8 mouse cellular contexts compared by ENCODE assay signal in genomic region chr9:44799958-44800324, GRCm38 (mm10). TPM values are rescaled to one million over a fixed set of nuclear protein-coding genes. Genes with fewer than 3 reads are reported as not detected.
DNase-seq lines count a peak whose midpoint lies in the region; ATAC-seq and TF ChIP-seq lines count a peak whose summit lies in the region.

No protein-coding gene starts in this region.

- 34% methylated on average over 9 of the region's 9 CpGs for whole genome bisulfite sequencing in liver, embryonic 13.5 days (ENCODE audit: insufficient replicate concordance)
- WGBS in stomach, postnatal 0 days, result 35% methylated on average over 9 of the region's 9 CpGs

- H3K4me2 ChIP-seq in liver, embryonic 13.5 days, result peak overlapping the region; percentile 81
- peak overlapping the region; percentile 96 for H3K4me2 ChIP-seq in stomach, postnatal 0 days (replicated peaks; ENCODE audit: low read depth)

- peak overlapping the region; percentile 60; the same call in 1 of the 2 replicates for H3K27ac ChIP-seq in testis, adult 2 months (ENCODE audit: control insufficient read depth, insufficient read depth, low read depth, low read length)
- peak overlapping the region; percentile 36; the same call in 1 of the 2 replicates for H3K27ac ChIP-seq in liver, embryonic 13.5 days
- H3K27ac ChIP-seq in stomach, postnatal 0 days (replicated peaks), result peak overlapping the region; percentile 61

- no peak for TF ChIP-seq CTCF in testis, adult 2 months (IDR thresholded peaks at IDR 0.05; ENCODE audit: control insufficient read depth, insufficient read depth, insufficient replicate concordance, low read depth, low read length)
- TF ChIP-seq CTCF in stomach, postnatal 0 days (IDR thresholded peaks at IDR 0.05; ENCODE audit: low read depth), result no peak

- DNase-seq in testis, postnatal 10 days (ENCODE audit: low spot score), result no peak
- DNase-seq in liver, embryonic 13.5 days, result no peak
- DNase-seq in stomach, postnatal 0 days (ENCODE audit: low spot score), result no peak
- DNase-seq in frontal cortex, postnatal 25 days (ENCODE audit: low spot score in 2 of 2), result no peak
- no peak for DNase-seq in adrenal gland, postnatal 14 days

- H3K9me3 ChIP-seq in erythroblast, embryonic 14.5 days (ENCODE audit: control insufficient read depth, low read length), result no peaks in the 10 kb centered on the region
- H3K9me3 ChIP-seq in liver, embryonic 13.5 days (replicated peaks), result no peaks in the 10 kb centered on the region
- no peaks in the 10 kb centered on the region for H3K9me3 ChIP-seq in stomach, postnatal 0 days (ENCODE audit: control insufficient read depth, low read length)

- peak overlapping the region; percentile 65; the same call in 1 of the 2 replicates for H3K9ac ChIP-seq in liver, embryonic 13.5 days
- no peak overlapping the region; the same call in 1 of the 2 replicates for H3K9ac ChIP-seq in stomach, postnatal 0 days (ENCODE audit: low read length)

- no peak for ATAC-seq in erythroblast, adult 5-6 weeks (replicated peaks; ENCODE audit: low FRiP score, poor library complexity, severe bottlenecking)
- ATAC-seq in liver, embryonic 13.5 days (ENCODE audit: low read depth), result no peak
- no peak for ATAC-seq in stomach, postnatal 0 days (ENCODE audit: low FRiP score, low TSS enrichment)

- peak overlapping the region; percentile 62 for H3K4me3 ChIP-seq in erythroblast, embryonic 14.5 days (replicated peaks)
- H3K4me3 ChIP-seq in testis, adult 2 months (ENCODE audit: control insufficient read depth, low read depth, low read length), result peak overlapping the region; percentile 92
- peak overlapping the region; percentile 63 for H3K4me3 ChIP-seq in liver, embryonic 13.5 days (replicated peaks)
- H3K4me3 ChIP-seq in stomach, postnatal 0 days (ENCODE audit: low read depth, low read length), result peak overlapping the region; percentile 52

- peaks cover 48% of the 10 kb centered on the region for H3K27me3 ChIP-seq in erythroblast, embryonic 14.5 days (ENCODE audit: control insufficient read depth)
- no peaks in the 10 kb centered on the region for H3K27me3 ChIP-seq in testis, adult 2 months (ENCODE audit: control insufficient read depth, insufficient read depth, low read length)
- peaks cover 65% of the 10 kb centered on the region for H3K27me3 ChIP-seq in liver, embryonic 13.5 days
- H3K27me3 ChIP-seq in stomach, postnatal 0 days (ENCODE audit: control insufficient read depth, insufficient read depth, low read length), result no peaks in the 10 kb centered on the region

- no peak for TF ChIP-seq EP300 in stomach, postnatal 0 days (optimal IDR thresholded peaks at IDR 0.05)

- peaks cover 3% of the 10 kb centered on the region for H3K36me3 ChIP-seq in erythroblast, embryonic 14.5 days (ENCODE audit: control insufficient read depth)
- no peaks in the 10 kb centered on the region for H3K36me3 ChIP-seq in testis, adult 2 months (ENCODE audit: control insufficient read depth, insufficient read depth, low read length)
- peaks cover 5% of the 10 kb centered on the region for H3K36me3 ChIP-seq in liver, embryonic 13.5 days
- H3K36me3 ChIP-seq in stomach, postnatal 0 days (ENCODE audit: control insufficient read depth, insufficient read depth, low read length), result no peaks in the 10 kb centered on the region

- peaks cover 17% of the 10 kb centered on the region for H3K4me1 ChIP-seq in erythroblast, embryonic 14.5 days (ENCODE audit: control insufficient read depth)
- peaks cover 16% of the 10 kb centered on the region for H3K4me1 ChIP-seq in testis, adult 2 months (ENCODE audit: control insufficient read depth, insufficient read depth, low read length)
- H3K4me1 ChIP-seq in liver, embryonic 13.5 days (replicated peaks), result peaks cover 34% of the 10 kb centered on the region
- no peaks in the 10 kb centered on the region for H3K4me1 ChIP-seq in stomach, postnatal 0 days (replicated peaks; ENCODE audit: control insufficient read depth, insufficient read depth)

- no peak for TF ChIP-seq POLR2A in testis, adult 2 months (IDR thresholded peaks at IDR 0.05; ENCODE audit: control insufficient read depth, low read depth, low read length)

RNA-seq across cellular contexts. Expression of gene Tmem25, which starts 0.8 kb away (rescaled TPM):
- polyA plus RNA-seq in erythroblast, embryonic 14.5 days (2012), result 0.01 TPM in 1 of 2 replicates, not detected in the other
- total RNA-seq in erythroblast, adult 5-6 weeks (2015; ENCODE audit: low replicate concordance), result not detected in 2 replicates
- total RNA-seq in erythroblast, adult 5-6 weeks (2017; ENCODE audit: low replicate concordance), result not detected in 2 replicates
- 3.0 and 3.1 TPM in 2 replicates for polyA plus RNA-seq in testis, adult 2 months (2012; rRNA removed)
- 1.3 TPM in 2 replicates for polyA plus RNA-seq in liver, embryonic 13.5 days (2015; fragmentation: Nextera tagmentation; extraction: Ambion mirVana)
- polyA plus RNA-seq in stomach, postnatal 0 days (2015; fragmentation: Nextera tagmentation; extraction: Ambion mirVana), result 1.7 and 1.9 TPM in 2 replicates
- 5.3 and 5.5 TPM in 2 replicates for total RNA-seq in adrenal gland, postnatal 14 days (2021)

RNA-seq across cellular contexts. Expression of gene Ttc36, which starts 2.9 kb away (rescaled TPM):
- polyA plus RNA-seq in erythroblast, embryonic 14.5 days (2012), result 0.12 and 0.83 TPM in 2 replicates
- not detected in 2 replicates for total RNA-seq in erythroblast, adult 5-6 weeks (2015; ENCODE audit: low replicate concordance)
- total RNA-seq in erythroblast, adult 5-6 weeks (2017; ENCODE audit: low replicate concordance), result 1.4 TPM in 1 of 2 replicates, not detected in the other
- 0.32 and 0.99 TPM in 2 replicates for polyA plus RNA-seq in testis, adult 2 months (2012; rRNA removed)
- 31.8 and 33.9 TPM in 2 replicates for polyA plus RNA-seq in liver, embryonic 13.5 days (2015; fragmentation: Nextera tagmentation; extraction: Ambion mirVana)
- 8.6 and 9.2 TPM in 2 replicates for polyA plus RNA-seq in stomach, postnatal 0 days (2015; fragmentation: Nextera tagmentation; extraction: Ambion mirVana)
- total RNA-seq in adrenal gland, postnatal 14 days (2021), result 5.6 and 64.1 TPM in 2 replicates

RNA-seq across cellular contexts. Expression of gene Ift46, which starts 32.2 kb away (rescaled TPM):
- polyA plus RNA-seq in erythroblast, embryonic 14.5 days (2012), result 0.29 and 0.86 TPM in 2 replicates
- 62.1 and 85.9 TPM in 2 replicates for total RNA-seq in erythroblast, adult 5-6 weeks (2015; ENCODE audit: low replicate concordance)
- 40.4 and 54.4 TPM in 2 replicates for total RNA-seq in erythroblast, adult 5-6 weeks (2017; ENCODE audit: low replicate concordance)
- polyA plus RNA-seq in testis, adult 2 months (2012; rRNA removed), result 199 and 203 TPM in 2 replicates
- polyA plus RNA-seq in liver, embryonic 13.5 days (2015; fragmentation: Nextera tagmentation; extraction: Ambion mirVana), result 21.7 and 22.4 TPM in 2 replicates
- 55.5 and 61.9 TPM in 2 replicates for polyA plus RNA-seq in stomach, postnatal 0 days (2015; fragmentation: Nextera tagmentation; extraction: Ambion mirVana)
- total RNA-seq in adrenal gland, postnatal 14 days (2021), result 72.1 and 82.3 TPM in 2 replicates

RNA-seq across cellular contexts. Expression of gene Arcn1, which starts 32.3 kb away (rescaled TPM):
- 0.33 and 0.52 TPM in 2 replicates for polyA plus RNA-seq in erythroblast, embryonic 14.5 days (2012)
- total RNA-seq in erythroblast, adult 5-6 weeks (2015; ENCODE audit: low replicate concordance), result 52.6 and 60.4 TPM in 2 replicates
- 66.1 and 94.8 TPM in 2 replicates for total RNA-seq in erythroblast, adult 5-6 weeks (2017; ENCODE audit: low replicate concordance)
- polyA plus RNA-seq in testis, adult 2 months (2012; rRNA removed), result 22.0 and 28.5 TPM in 2 replicates
- 87.3 and 113 TPM in 2 replicates for polyA plus RNA-seq in liver, embryonic 13.5 days (2015; fragmentation: Nextera tagmentation; extraction: Ambion mirVana)
- 98.1 TPM in 2 replicates for polyA plus RNA-seq in stomach, postnatal 0 days (2015; fragmentation: Nextera tagmentation; extraction: Ambion mirVana)
- total RNA-seq in adrenal gland, postnatal 14 days (2021), result 160 and 166 TPM in 2 replicates

Comparison
In these comparisons a context has a peak if more than half of its experiments do, and no peak if none do; other contexts are left out.
1. RNA of gene Ift46, which starts 32.2 kb away (polyA plus RNA-seq): 199 to 203 TPM in testis, adult 2 months, 55.5 to 61.9 TPM in stomach, postnatal 0 days and 21.7 to 22.4 TPM in liver, embryonic 13.5 days; 0.29 to 0.86 TPM in erythroblast, embryonic 14.5 days; every median in the first group is over 10 times any median in the second.
2. Peak in every context shown above with its lines, with median percentiles within 50 percentile points of each other: H3K4me3 ChIP-seq and H3K27ac ChIP-seq.